Mouse (Mus musculus) 3134 (cell line): ENCODE data around the gene Kpna7.
"Not testable (repeated sequence)": the region's sequence is repeated elsewhere in the genome, so short reads cannot be mapped to it uniquely, and the experiment has no call there.

Experiments
- DNase-seq: peaks from one replicate; pipeline ENCODE4 v3.0.0-alpha.2; 2011; ENCODE audit warnings: low spot score; ENCODE audit not compliant: insufficient read length; ENCODE audit errors: extremely low read depth

Kpna7 gene

DNA sequence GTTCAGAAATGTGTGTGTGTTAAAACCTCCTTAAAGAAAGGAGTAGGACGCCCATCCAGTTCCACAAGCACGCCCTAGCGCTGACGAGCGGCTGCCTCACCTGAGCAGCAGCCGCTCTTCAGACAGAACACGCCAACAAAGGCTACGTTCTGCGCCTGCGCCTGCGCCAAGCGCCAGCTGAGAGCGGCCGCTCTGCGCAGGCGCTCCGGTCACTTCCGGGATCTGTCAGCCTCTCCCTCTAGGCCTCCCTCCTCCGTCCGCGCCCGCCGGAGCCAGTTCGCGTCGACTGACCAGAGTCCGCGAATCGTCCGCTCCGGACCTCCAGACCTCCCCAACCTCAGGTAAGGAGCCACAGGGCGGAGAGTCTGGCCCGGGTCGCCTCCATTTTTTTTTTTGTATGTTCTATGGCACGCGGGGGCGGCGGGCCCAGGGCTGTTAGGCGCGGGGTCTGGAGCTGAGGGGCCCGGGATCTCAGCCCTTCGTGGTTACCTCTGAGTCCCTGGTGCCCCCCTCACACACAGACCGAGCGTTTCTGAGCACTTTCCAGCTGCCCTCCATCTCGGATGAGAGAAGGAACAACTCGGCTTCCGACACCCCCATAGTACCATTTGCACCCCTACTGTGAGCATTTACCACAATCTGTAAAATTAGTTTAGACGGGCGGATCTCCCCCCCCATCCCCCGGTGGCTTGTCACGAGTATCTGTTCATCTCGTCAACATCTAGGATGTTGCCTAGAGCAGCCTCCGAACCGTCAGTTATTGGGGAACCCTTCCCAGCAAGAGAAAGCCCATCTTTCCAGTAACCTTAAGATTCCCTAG lies at the start of gene Kpna7, which contains the start of gene Arpc1a:
Gene Kpna7, minus strand, starts transcription at position 399 of the 820 bp plus-strand sequence.
Gene Arpc1a, plus strand, starts transcription at position 199 of the 820 bp plus-strand sequence.
- peak; percentile 95 for DNase-seq

DNA sequence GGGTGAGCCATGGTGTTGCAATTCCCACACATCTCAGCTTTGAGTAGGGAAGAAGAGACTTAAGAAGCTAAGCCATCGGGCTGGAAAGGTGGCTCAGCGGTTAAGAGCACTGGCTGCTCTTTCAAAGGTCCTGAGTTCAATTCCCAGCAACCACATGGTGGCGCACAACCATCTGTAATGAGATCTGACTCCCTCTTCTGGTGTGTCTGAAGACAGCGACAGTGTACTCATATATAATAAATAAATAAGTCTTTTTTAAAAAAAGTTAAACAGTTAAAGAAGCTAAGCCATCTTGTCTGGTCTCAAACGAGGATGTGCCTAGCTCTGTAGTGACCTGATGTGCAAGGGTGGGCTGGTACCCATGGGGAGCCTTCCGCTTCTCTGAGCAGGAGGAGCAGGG lies 49.4 kb upstream of the Kpna7 start:
- DNase-seq: not testable (repeated sequence)

DNA sequence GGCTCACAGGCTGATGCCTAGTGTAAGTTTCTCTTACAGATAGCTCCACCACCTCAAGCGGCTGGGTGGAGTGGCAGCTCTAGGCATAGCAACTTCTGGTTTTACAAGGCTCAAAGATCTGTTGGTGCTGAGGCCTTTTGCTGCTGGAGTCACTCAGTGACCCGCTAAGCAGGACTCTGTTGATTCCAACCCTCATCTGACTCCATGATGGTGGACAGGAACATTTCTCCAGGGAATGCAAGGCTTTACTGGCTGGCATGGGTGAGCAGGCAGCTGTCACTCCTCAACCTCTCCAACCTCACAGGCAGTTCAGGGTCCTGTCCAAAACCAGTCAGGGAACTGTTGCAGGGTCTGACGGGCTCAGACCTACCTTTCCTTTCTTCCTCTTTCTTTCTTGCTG lies 47.2 kb upstream of the Kpna7 start:
- DNase-seq: no peak

DNA sequence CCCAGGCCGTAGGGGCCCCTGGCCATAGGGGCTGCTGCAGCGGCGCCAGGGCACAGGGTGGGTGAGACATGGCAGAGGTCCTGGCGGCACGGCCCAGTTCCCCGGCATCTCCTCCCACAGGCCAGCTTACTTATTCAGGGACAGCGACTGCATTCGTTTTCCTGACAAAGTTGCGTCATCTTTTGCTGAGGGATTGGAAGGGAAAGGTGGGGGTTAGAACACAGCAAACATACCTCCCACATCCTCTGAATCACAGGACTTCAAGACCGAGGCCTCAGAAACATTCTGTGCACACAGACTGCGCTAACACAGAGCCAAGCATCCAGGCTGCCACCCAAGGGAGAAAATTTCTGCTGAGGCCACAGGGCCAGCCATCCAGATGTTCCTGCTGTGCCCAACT lies 46.4 kb upstream of the Kpna7 start:
- DNase-seq: peak; percentile 51

DNA sequence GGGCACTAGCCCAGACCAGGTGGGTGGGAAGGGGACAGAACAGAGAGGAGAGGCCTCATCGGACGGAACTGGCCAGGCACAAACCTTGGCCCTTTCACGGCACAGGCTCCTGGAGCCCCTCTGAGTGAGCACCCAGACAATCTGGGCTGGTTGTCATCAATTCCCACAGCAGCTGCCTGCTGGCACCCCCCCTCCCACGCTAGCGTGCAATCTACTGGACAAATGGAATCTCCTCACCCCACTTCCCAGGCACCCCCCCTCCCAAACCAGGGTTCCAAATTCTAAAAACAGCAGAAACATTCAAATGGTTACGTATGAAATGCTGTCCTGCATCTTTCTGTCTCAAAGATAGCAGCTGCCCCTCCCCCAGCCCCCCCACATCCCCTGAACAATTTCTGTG lies 45.9 kb upstream of the Kpna7 start:
- DNase-seq: not testable (repeated sequence)

DNA sequence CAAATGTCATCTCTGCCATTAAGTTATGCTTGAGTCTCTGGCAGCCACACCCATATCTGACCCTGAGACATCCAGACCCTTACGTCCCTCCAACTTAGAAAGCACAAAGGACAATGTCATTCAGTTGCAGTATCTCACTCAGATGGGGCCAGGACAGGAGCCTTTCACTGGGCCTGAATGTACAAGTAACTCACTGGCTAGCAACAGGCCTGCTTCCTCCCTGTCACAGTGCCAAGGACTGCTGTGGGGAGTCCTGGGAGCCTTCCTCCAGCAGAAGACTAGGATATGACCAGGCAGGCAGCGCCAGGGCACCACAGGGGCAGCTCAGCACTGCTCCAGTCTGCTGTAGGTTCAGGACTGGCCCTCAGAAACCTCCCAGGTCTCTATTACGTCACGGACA lies 45.3 kb upstream of the Kpna7 start:
- no peak for DNase-seq

DNA sequence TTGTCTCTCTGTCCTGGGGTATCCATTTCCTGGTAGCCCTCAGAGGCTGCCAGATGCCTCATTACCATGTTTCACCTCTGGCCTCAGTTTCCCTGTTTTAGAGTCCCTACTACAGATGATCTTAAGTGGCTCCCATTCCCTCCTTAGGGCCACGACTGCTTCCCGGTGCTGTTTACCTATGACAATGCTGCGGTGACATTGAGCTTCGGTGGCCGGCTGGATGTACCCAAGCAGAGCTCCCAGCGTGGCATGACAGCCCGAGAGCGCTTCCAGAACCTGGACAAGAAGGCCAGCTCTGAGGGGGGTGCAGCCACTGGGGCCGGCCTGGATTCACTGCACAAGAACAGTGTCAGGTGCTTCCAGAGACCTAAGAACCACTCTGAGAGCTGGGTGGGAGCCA lies 42.8 kb upstream of the Kpna7 start:
- DNase-seq: no peak

DNA sequence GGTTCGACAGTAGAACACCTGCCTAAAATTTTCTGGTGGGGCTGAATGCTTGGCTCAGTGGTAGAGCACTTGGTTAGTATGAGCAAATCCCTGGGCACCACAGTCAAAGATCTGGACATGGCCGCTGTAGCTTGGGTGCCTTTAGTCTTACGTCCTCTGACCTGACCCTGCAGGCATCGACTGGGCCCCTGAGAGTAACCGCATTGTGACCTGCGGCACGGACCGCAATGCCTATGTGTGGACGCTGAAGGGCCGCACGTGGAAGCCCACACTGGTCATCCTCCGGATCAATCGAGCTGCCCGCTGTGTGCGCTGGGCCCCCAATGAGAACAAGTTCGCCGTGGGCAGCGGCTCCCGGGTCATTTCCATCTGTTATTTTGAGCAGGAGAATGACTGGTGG lies 39.6 kb upstream of the Kpna7 start:
- no peak for DNase-seq

DNA sequence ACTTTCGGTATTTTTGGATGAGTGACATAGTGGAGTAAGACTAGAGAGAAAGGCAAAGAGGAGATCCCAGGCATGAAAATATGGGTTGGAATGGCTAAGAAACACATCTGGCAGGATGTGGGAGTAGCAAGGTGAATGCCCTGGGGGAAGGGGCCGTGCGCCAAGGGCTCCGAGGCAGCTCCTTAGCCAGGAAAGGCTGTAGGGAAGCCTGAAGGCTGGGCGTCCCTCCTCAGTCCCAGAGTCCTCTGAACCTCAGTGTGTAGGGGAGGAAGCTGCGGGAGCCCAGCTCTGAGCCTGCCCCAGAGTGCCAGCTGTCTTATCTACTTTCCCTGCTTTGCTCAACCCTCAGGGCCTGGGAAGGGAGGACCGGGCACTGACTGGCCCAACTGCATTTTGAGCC lies 37.1 kb upstream of the Kpna7 start:
- peak; percentile 42 for DNase-seq

DNA sequence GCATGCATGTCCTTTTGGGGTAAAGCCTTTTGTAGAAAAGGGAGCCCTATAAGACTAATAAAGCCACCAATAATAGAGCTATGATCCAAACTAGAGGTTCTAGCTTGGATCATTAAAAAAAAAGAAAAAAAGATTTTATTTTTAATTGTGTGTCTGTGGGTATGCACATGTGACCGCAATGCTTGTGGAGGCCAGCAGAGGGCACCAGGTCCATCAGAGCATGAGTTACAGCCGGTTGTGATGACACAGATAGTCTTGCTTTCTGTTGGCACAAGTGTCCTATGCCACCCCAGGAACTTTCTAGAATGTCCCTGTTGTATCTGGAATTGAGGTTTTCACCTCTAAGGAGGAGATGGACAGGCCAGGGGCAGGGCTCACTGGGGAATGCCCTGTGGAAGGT lies 35.6 kb upstream of the Kpna7 start:
- no peak for DNase-seq

DNA sequence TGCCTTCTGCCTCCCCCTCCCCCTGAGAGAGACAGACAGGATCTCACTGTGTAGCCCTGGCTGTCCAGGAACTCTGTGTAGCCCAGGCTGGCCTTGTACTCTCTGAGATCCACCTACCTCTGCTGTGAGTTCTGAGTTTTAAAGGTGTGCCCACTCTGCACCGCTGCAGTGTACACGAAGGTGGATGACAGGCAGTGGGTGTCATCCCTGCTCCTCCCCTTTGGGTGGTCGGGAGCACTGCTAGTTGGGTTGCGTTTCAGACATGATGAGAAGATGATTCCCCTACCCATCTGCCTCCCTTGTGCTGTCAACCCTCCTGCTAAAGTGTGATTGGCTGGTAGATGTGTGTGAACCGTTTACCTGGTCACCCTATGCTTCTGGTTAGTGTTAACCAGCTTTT lies 34.6 kb upstream of the Kpna7 start:
- no peak for DNase-seq

DNA sequence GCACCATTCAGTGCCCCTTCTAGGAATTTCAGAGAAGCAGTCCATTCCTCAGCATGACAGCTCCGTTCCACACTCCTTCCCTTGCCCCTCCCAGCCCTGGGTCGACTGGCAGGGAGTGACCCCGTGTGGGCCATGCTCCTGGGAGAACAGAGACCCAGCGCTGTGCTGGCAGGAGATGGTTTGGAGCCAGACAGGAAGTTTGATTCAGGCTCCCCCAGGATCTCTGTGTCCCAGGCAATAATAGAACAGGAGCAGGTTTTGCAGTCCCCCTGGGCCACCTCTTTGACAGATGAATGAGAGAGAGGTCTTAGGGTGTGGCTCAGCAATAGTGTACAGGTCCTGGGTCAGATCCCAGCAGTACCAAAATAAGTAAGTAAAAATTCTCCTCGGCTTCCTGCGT lies 34.2 kb upstream of the Kpna7 start:
- no peak for DNase-seq

DNA sequence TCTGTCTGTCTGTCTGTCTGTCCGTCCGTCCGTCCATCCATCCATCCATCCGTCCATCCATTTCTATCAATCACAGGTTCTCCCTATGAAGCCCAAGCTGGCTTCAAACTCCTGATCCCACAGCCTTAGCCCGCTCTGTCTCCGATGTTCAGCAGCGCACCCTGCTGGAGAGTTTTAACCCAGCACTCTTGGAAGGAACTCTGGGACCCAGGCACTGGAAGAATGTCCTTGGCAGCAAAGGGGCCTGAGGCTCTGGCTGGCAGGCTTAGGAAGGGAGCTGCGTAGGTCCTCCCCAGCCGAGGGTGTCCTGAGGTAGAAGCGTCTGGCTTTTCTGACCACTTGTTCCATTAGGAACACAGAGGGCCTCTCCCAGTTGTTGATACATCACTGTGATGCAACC lies 33.1 kb upstream of the Kpna7 start:
- DNase-seq: peak; percentile 69

DNA sequence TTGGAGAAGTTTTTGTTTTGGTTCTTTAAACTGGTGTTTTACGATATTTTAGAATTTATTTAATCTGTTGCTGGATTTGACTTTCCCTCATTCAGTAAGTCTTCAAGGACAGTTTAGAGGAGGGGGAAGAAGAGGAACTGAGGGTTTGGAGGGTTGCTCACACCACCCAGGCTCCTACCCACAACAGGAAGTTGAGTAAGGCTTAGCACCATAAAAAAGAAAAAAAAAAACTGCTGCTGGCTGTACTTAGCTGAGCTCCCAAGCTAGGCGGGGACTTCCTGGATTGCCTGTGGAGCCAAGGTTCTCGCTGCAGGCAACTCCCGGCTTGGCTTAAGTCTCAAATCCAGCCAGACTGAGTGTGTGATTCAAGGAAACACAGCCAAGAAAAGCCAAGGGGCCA lies 32.5 kb upstream of the Kpna7 start:
- DNase-seq: peak; percentile 78

DNA sequence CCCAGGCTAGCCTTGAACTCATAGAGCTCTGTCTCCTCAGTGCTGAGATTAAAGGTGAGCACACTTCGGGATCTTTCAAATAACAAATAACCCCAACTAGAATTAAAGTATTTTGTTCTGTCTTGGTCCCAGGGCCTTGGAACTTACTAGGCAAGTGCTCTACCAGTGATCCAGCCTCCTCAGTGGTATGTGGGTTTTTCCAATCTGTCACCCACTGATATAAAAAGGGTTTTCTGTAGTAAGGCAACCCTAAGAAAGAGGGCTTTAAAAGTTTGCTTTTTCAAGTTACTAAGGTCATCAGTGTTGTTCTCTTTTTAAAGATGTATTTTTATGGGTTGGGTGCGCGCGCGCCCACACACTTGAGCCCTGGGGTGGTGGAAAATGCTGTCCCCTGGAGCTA lies 31.9 kb upstream of the Kpna7 start:
- DNase-seq: no peak

DNA sequence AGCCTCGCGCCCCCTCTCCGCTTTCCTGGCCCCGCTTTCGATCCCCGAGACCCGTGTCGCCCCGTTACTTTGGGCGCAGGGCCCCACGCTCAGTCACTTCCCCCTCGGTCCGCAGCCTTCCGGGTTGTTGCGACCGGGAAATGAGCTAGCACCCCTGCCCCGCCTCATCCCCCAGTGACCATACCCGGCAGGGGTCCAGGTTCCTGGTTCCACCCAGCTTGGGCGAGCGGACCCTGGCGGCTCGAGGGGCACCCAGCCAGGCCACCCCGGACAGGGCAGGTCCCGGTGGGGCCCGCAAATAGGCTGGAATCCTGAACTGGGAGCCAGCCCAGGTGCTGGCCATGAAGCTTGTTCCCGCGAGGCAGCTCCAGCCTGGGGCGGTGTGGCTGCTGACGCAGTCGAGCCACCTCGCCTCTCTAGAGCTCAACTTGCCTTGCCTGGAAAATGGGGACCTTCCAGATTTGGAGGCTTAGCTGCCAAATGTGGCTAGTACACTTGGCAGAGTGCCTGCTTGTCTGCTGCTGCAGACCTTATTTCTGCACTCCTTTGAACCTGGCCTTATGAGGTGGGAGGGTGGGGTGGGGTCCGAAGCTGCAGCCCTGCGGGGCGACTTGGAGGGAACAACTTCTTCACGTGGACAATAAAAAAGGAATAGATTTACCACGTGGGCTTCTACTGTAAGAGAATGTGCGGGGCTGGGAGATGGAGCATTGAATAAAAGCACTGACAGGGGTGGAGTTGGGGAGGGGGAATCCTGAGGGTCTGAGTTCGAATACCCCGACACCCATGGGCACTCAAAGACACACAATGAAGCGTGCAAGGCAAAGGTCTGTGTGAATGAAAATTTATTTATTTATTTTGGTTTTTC lies 31.0 kb upstream of the Kpna7 start:
- DNase-seq: peak; percentile 85

DNA sequence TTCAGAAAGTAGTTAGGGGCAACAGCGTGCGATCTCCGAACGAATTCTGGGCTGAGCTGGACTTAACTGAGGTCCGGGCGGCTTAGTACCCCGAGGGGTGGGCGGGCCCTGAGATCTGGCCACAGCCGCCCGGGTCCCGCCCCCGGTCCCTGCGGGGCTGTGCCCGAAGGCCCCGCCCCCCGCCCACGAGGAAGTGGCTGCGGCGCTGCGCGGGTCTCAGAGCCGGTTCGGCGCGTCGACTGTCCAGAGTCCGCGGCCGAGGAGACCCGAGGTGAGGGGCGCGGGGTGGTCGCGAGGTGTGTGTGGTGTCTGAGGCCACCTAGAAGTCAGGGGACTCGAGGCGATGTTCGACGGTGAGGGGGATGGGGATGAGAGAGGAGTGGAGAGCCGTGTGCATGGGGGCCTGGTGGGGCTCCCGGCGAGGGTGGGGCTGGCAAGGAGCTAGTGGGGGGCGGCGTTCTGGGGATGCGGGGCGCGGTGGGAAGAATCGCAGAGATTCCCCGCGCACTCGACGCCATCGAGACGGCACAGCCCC lies 30.3 kb upstream of the Kpna7 start, which contains the start of gene Arpc1b:
Gene Arpc1b, plus strand, starts transcription at position 145 of the 535 bp plus-strand sequence.
- DNase-seq: peak; percentile 88

DNA sequence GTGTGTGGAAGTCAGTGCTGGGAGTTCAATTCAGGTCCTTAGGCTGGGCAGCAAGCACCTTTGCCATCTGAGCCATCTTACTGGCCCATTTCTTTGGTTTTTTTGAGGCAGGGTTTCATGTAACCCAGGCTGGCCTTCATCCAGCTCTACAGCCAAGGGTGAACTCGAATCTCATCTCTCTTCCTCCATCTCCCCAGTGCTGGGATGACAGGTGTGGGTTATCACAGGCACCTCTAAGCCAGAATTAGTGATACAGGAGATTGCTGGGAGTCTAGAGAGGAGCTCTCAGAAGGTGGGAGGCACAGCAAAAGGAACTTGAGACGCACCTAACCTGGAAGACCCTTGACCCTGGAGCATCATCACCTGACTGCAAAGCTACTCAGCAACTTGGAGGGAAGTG lies 29.6 kb upstream of the Kpna7 start:
- DNase-seq: no peak

DNA sequence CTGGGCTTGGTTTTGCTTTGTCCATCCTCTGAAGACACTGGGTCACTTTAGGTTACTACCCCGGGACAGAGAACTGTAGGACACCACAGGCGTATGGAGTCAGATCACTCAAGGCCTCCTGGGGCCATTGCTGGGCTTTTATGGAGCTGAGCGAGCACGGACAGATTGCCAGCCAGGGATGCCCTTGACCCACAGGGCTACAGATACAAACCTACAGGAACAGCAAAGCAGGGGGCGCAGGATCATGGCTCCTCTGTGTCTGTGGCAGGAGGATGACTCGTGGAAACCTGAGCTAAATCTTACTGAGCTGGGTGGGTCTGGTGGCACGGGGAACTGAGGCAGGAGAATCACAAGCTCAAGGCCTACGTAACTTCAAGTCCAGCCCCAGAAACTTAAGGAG lies 28.7 kb upstream of the Kpna7 start:
- no peak for DNase-seq

DNA sequence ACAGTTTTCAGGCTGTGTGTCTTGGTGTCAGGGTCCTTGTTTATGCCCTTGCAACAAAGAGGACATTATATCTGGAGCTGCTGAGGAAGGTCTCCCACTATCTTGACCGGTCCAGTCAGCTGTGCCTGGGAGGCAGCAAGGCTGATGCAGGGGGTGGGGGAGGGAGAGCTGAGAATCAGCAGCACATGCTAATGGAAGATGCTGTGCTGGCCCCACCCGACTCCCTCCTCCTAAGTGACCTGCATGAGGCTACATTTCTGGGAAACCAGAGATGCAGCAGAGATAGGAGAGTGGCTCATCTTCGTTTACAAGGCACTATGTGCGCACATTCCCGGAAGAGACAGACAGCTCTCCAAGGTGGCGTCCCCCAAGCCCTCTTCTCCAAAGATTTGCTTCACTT lies 26.6 kb upstream of the Kpna7 start:
- DNase-seq: no peak

DNA sequence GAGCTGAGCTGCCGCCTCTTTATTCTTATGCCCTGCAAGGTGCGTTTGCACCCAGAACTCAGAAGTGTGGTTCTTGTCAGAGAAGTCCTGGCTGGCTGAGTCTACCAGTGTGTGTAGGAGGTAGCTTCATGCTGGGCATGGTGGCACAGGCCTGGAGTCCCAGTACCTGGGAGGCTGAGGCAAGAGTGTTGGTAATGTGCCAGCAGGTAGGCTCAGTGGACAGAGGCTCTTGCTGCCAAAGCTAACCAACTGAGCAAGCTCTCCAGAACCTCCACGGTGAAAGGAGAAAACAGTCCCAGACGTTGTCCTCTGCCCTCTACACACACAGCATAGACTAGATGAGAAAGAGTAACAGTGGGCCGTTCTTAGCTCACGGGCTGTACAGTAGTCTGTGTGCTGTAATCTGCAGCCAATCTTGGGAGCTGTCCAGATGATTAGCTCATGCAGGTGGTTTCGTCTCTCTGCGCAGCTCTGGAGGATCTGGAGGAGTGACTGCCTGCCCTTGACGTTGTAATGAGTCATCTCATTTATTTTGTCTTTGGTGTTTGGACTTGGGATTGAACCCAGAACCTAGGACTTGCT lies 22.0 kb upstream of the Kpna7 start:
- DNase-seq: no peak
